27 mouse cellular contexts compared by ENCODE assay signal in genomic region chr14:12751821-12752220, GRCm38 (mm10).
"Had no signal": no experiment of that assay in that cellular context is flagged by ENCODE, and none has a peak within 500 bp of the region (broad histone marks: within the 10 kb centered on the region; RNA-seq: fewer than 3 reads in every experiment).

No protein-coding gene starts in this region.

- H3K27ac ChIP-seq: heart, embryonic 13.5 days; heart, embryonic 15.5 days; hindbrain, embryonic 10.5 days; hindbrain, embryonic 12.5 days; hindbrain, embryonic 14.5 days; intestine, embryonic 15.5 days; limb, embryonic 13.5 days; limb, embryonic 15.5 days; liver, embryonic 13.5 days; liver, embryonic 15.5 days had no signal

- DNase-seq: gastrocnemius, postnatal 14 days; gastrocnemius, postnatal 36 days; heart, adult 18-20 months; heart, postnatal 14 days; heart, postnatal 36 days; kidney, adult 18-20 months; kidney, adult 8-10 months; kidney, postnatal 10 days; kidney, postnatal 25 days; kidney, postnatal 4 days; layer of hippocampus, adult 9-11 months; layer of hippocampus, postnatal 36 days; left cerebral cortex, postnatal 4 days; liver, embryonic 13.5 days had no signal

- H3K4me1 ChIP-seq: heart, embryonic 13.5 days; heart, embryonic 15.5 days; hindbrain, embryonic 10.5 days; hindbrain, embryonic 12.5 days; intestine, embryonic 15.5 days; limb, embryonic 13.5 days; limb, embryonic 15.5 days; liver, embryonic 13.5 days; liver, embryonic 15.5 days had no signal

- ATAC-seq: hindbrain, embryonic 16.5 days; inflammation-experienced regulatory T-cells, adult 6 months; intestine, embryonic 15.5 days; intestine, postnatal 0 days had no signal

- H3K4me2 ChIP-seq: heart, embryonic 11.5 days; heart, embryonic 13.5 days; heart, embryonic 15.5 days; hindbrain, embryonic 12.5 days; hindbrain, embryonic 14.5 days; intestine, embryonic 15.5 days; limb, embryonic 13.5 days; limb, embryonic 15.5 days; liver, embryonic 13.5 days; liver, embryonic 15.5 days had no signal

- H3K27me3 ChIP-seq: heart, embryonic 13.5 days; heart, embryonic 15.5 days; hindbrain, embryonic 12.5 days; intestine, embryonic 15.5 days; limb, embryonic 13.5 days; limb, embryonic 15.5 days; liver, embryonic 13.5 days; liver, embryonic 15.5 days had no signal

- H3K9me3 ChIP-seq: heart, embryonic 13.5 days; heart, embryonic 15.5 days; hindbrain, embryonic 10.5 days; hindbrain, embryonic 12.5 days; intestine, embryonic 15.5 days; limb, embryonic 13.5 days; limb, embryonic 15.5 days; liver, embryonic 13.5 days; liver, embryonic 15.5 days had no signal

- H3K9ac ChIP-seq: heart, embryonic 13.5 days; heart, embryonic 15.5 days; hindbrain, embryonic 12.5 days; hindbrain, embryonic 14.5 days; intestine, embryonic 15.5 days; limb, embryonic 13.5 days; limb, embryonic 15.5 days; liver, embryonic 13.5 days; liver, embryonic 15.5 days had no signal

- H3K4me3 ChIP-seq: heart, embryonic 13.5 days; heart, embryonic 15.5 days; hindbrain, embryonic 10.5 days; hindbrain, embryonic 12.5 days; intestine, embryonic 15.5 days; limb, embryonic 13.5 days; limb, embryonic 15.5 days; liver, embryonic 13.5 days; liver, embryonic 15.5 days had no signal

- H3K36me3 ChIP-seq: heart, embryonic 13.5 days; heart, embryonic 15.5 days; hindbrain, embryonic 10.5 days; hindbrain, embryonic 12.5 days; intestine, embryonic 15.5 days; limb, embryonic 13.5 days; limb, embryonic 15.5 days; liver, embryonic 13.5 days; liver, embryonic 15.5 days had no signal
